Mouse (Mus musculus) yolk sac, embryonic 10.5 days (tissue): ENCODE results near the gene Hdac10.

Experiments used
- DNase-seq: peaks from one replicate; pipeline ENCODE4 v3.0.0-alpha.2; 2017; ENCODE audit warnings: low spot score

The Hdac10 gene

DNA sequence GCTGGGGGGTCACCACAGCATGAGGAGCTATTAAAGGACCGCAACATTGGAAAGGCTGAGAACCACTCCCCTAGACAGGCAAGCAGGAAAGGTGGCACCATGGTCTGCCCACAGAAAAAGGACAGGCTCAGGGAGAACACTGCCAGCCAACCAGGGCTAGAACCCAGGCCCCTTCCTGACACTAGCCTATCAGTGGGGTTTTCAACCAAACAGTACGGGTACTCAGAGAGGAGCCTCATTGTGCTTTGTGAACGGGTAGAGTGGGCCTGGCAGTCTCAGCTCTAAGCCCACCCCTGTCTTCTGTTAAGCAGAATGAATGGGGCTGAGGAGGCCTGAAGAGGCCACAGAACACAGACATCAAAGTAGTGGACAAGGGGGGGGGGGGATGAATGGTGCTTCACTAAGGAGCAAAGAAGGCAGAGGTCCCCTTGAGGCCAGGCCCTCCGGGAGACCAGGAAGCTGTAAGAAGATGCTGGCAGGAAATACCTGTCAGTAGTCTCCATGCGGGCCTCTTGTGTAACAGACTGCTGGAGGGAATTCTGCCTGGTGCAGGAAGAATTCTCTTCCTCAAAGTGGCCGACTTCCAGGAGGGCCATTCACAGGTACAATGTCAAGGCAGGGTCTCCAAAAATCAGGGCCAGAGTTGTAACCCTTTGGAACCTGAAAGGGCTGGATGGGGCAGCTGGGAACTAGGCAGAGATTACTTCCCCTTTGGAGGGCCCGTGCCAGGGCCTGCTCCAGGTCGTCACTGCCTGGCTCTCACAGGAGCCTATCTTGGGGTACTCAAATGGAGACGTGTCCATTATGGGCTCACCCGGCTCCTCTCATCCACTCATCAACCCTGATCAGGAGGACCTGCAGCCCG is 53.7 kb downstream of the Hdac10 start, which contains the start of gene Trabd:
TSS of gene Trabd (plus strand) at position 512 of the 865 bp plus-strand sequence.
- no peak for DNase-seq

DNA sequence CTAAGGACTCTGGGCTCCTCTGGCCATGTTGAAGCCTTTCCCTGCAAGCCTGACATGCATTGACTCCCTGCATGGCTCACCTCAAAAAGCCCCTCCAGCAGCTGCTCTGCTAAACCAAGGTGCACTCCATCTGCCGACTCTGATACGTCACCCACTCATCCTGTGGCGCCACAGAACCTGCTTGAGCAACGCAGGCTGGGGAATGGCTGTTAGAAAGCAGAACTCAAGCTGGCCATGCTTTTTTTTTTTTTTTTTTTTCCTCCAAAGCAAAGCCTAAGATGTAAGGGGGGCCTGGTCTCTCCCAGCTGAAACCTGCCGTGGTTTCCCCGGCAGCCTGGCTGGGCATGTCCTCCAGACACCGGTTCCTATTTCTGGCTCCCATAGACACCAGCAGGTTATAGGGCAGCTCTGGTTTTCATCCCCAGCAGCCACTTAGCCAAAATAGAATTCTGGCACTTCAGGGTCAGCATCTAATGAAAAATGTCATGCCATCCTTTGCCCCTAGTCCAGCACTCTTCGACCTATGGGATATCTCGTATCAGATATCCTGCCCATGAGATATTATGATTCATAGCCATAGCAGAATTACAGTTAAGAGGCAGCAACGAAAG is 54.4 kb downstream of the Hdac10 start:
- no peak for DNase-seq
